Mouse (Mus musculus): ENCODE data around the gene Madd.
A peak's percentile ranks its signal among the peaks of the same experiment; 100 is the strongest.

Gene Madd

GRCm38 (mm10) chr2:91097015-91097414 is 86.6 kb downstream of the Madd start:
- DNase-seq (ENCODE audit: low read depth, low spot score) = no peak

GRCm38 (mm10) chr2:91096524-91096923 is 87.1 kb downstream of the Madd start:
- peak; percentile 30 for DNase-seq (ENCODE audit: low read depth, low spot score)

- DNase-seq (ENCODE audit: low read depth, low spot score) = peak; percentile 67
These were observed 92.8 kb downstream of the Madd start for GRCm38 (mm10) chr2:91090827-91091226.

GRCm38 (mm10) chr2:91090208-91090607 is 93.4 kb downstream of the Madd start:
- DNase-seq (ENCODE audit: low read depth, low spot score) = peak; percentile 39

- no peak for DNase-seq (ENCODE audit: low read depth, low spot score)
These were observed 94.7 kb downstream of the Madd start for GRCm38 (mm10) chr2:91088987-91089386.

GRCm38 (mm10) chr2:91087453-91087852 is 96.2 kb downstream of the Madd start:
- DNase-seq (ENCODE audit: low read depth, low spot score) = no peak
